Mouse (Mus musculus): Measurements from ENCODE around the gene Tspan10. TPM values are rescaled to one million over a fixed set of nuclear protein-coding genes. Genes with fewer than 3 reads are reported as not detected.
A peak's percentile ranks its signal among the peaks of the same experiment; 100 is the strongest.

The Tspan10 gene
- polyA plus RNA-seq, 1 experiment: not detected

DNA sequence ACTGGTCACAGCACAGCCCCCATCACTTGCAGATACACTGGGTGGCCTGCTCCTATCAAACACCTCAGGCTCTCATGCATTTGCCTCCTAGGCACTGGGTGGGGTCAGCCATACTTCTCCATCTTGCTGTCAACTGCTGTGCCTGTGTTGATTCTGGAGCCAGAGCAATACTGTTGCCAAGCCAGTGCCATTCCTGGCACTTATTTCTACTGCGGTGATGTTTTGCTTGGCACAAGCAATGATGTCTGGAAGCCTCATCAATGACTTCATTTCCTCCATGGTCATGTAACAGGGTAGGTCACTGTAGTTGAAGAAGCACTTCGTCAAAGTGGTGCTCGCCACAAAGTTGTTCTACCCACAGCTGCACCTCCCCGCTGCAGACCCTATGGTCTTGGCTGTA lies 23.1 kb downstream of the Tspan10 start:
- Histone ChIP-seq H3K27me3 (replicated peaks) (no peaks in the 10 kb centered on the region), H3K4me1 (peaks cover 39% of the 10 kb centered on the region), H3K9me3 (no peaks in the 10 kb centered on the region), H3K4me3 (replicated peaks) (peak overlapping the region; percentile 1), H3K36me3 (replicated peaks; ENCODE audit: low read length) (peaks cover 73% of the 10 kb centered on the region)
- TF ChIP-seq FLI1 (IDR thresholded peaks at IDR 0.05; ENCODE audit: low read length) (no peak), GATA1 (IDR thresholded peaks at IDR 0.05; ENCODE audit: borderline replicate concordance, low read length) (no peak)

- Histone ChIP-seq H3K36me3 (replicated peaks; ENCODE audit: low read length) (peaks cover 73% of the 10 kb centered on the region), H3K9me3 (no peaks in the 10 kb centered on the region), H3K4me1 (peaks cover 36% of the 10 kb centered on the region), H3K4me3 (replicated peaks) (peak within 1 kb of the TSS; percentile 99), H3K27me3 (replicated peaks) (no peaks in the 10 kb centered on the region)
- no peak for TF ChIP-seq GATA1 (IDR thresholded peaks at IDR 0.05; ENCODE audit: borderline replicate concordance, low read length)
- TF ChIP-seq FLI1 (IDR thresholded peaks at IDR 0.05; ENCODE audit: low read length): no peak
Measured at GRCm38 (mm10) chr11:120467051-120467735, 24.7 kb downstream of the Tspan10 start, which contains the start of gene Arl16. TSS of gene Arl16 (minus strand) at chr11:120467607.

DNA sequence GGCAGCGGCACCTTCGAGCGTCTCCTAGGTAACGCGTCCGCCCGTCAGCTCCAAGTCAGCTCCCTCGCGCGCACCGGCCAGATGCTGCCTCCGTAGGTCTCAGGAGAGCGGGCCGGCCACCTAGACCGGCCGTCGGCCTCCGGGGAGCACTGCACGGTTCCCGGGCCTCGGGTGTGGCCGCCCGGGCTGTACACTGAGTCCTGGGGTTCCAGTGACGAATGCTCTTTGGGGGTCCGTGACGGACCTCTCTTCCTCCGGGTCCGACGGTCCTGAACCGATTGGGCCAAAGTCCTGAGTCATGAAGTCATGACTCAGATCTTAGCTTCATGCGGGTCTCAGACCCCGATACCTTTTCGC lies 25.3 kb downstream of the Tspan10 start:
- Histone ChIP-seq H3K36me3 (replicated peaks; ENCODE audit: low read length) (peaks cover 73% of the 10 kb centered on the region), H3K4me1 (peaks cover 36% of the 10 kb centered on the region), H3K27me3 (replicated peaks) (no peaks in the 10 kb centered on the region), H3K9me3 (no peaks in the 10 kb centered on the region), H3K4me3 (replicated peaks) (peak overlapping the region; percentile 99)
- no peak for TF ChIP-seq GATA1 (IDR thresholded peaks at IDR 0.05; ENCODE audit: borderline replicate concordance, low read length)
- TF ChIP-seq FLI1 (IDR thresholded peaks at IDR 0.05; ENCODE audit: low read length): no peak

DNA sequence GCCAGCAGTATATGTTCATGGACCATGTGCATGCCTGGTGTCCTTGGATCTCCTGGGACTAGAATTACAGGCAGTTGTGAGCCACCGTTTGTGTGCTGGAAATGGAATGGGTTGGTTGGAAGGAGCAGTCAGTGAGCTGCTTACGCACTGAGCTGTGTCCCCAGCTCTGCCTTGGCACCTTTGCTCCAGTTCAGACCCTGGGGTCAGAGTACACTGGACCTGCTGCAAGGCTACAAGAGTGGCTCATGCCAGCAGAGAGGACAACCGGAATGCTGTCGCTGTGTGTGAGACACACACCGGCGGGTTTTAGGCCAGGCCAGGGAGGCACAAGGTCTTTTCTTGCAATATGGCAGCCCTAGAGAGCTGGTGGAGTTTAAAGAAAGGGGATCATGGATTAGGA lies 29.6 kb downstream of the Tspan10 start:
- Histone ChIP-seq H3K4me3 (replicated peaks) (no peak overlapping the region), H3K9me3 (no peaks in the 10 kb centered on the region), H3K27me3 (replicated peaks) (no peaks in the 10 kb centered on the region), H3K36me3 (replicated peaks; ENCODE audit: low read length) (peaks cover 84% of the 10 kb centered on the region), H3K4me1 (peaks cover 28% of the 10 kb centered on the region)
- no peak for TF ChIP-seq GATA1 (IDR thresholded peaks at IDR 0.05; ENCODE audit: borderline replicate concordance, low read length)
- no peak for TF ChIP-seq FLI1 (IDR thresholded peaks at IDR 0.05; ENCODE audit: low read length)

GRCm38 (mm10) chr11:120483448-120483934 lies 41.0 kb downstream of the Tspan10 start:
- Histone ChIP-seq H3K36me3 (replicated peaks; ENCODE audit: low read length) (peaks cover 82% of the 10 kb centered on the region), H3K9me3 (no peaks in the 10 kb centered on the region), H3K4me3 (replicated peaks) (peak overlapping the region; percentile 99), H3K27me3 (replicated peaks) (no peaks in the 10 kb centered on the region), H3K4me1 (peaks cover 45% of the 10 kb centered on the region)
- no peak for TF ChIP-seq FLI1 (IDR thresholded peaks at IDR 0.05; ENCODE audit: low read length)
- no peak for TF ChIP-seq GATA1 (IDR thresholded peaks at IDR 0.05; ENCODE audit: borderline replicate concordance, low read length)

DNA sequence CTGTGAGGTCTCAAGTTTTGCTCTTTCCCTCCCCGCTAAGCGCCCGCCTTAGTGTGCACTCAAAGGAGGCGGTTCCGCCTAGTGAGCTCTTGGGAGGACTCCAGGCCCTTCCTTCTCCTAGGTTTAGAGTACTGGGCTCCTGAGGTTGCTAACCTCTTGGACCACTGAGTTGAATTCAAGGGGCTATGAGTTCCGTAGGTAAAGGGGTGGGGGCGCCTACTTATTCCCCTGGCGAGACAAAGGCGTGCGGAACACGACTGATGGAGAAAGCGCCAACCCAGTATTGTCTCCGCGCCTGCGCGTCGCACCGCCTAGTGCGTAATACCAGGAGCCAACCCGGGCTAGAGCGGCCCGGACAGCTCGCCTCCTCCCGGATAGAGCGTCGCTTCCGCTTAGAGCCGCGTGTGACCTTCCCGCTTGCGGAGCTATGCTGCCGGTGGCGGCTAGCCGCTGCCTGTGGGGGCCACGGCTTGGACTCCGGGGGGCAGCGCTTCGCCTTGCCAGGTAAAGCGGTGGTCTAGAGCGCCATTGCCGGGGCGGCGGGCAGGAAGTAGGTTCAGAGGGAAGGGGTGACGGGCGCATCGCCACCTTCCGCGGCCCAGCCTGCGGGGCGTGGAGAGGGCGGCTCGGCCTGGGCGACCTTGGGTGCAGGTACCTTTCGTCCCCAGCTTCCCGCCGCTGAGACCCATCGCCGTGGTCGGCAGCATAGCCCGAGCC lies 42.0 kb downstream of the Tspan10 start, which contains the start of gene Mrpl12:
Gene Mrpl12 (plus strand): TSS at position 349 of the 717 bp plus-strand sequence.
- TF ChIP-seq GATA1 (IDR thresholded peaks at IDR 0.05; ENCODE audit: borderline replicate concordance, low read length) (no peak), FLI1 (IDR thresholded peaks at IDR 0.05; ENCODE audit: low read length) (no peak)
- peaks cover 53% of the 10 kb centered on the region for H3K4me1 ChIP-seq
- peaks cover 80% of the 10 kb centered on the region for H3K36me3 ChIP-seq (replicated peaks; ENCODE audit: low read length)

DNA sequence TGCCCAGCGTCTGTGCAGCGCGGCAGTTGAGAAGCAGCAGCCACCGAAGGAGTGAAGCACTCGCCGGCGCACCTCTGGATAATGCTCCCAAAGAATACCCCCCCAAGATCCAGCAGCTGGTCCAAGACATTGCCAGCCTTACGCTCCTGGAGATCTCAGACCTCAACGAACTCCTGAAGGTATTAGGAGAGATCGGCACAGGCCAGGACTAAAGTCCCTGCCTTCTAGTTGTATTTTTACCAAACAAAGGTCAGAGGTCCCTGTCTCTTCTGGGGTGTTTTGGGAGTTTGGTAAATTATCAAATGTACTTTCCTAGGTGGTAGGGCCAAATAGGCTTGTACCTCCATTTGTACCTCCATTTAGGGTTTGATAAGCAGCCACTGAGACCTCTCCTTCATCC lies 42.8 kb downstream of the Tspan10 start:
- H3K27me3 ChIP-seq (replicated peaks): no peaks in the 10 kb centered on the region
- H3K9me3 ChIP-seq: no peaks in the 10 kb centered on the region
- H3K4me3 ChIP-seq (replicated peaks): peak overlapping the region; percentile 99
- H3K4me1 ChIP-seq: peaks cover 61% of the 10 kb centered on the region
- peaks cover 77% of the 10 kb centered on the region for H3K36me3 ChIP-seq (replicated peaks; ENCODE audit: low read length)
- TF ChIP-seq GATA1 (IDR thresholded peaks at IDR 0.05; ENCODE audit: borderline replicate concordance, low read length) (no peak), FLI1 (IDR thresholded peaks at IDR 0.05; ENCODE audit: low read length) (no peak)

More for the DNA sequence above, 42.0 kb downstream of the Tspan10 start, which contains the start of gene Mrpl12:
- Histone ChIP-seq H3K9me3 (no peaks in the 10 kb centered on the region), H3K27me3 (replicated peaks) (no peaks in the 10 kb centered on the region), H3K4me3 (replicated peaks) (peak within 1 kb of the TSS; percentile 99)

DNA sequence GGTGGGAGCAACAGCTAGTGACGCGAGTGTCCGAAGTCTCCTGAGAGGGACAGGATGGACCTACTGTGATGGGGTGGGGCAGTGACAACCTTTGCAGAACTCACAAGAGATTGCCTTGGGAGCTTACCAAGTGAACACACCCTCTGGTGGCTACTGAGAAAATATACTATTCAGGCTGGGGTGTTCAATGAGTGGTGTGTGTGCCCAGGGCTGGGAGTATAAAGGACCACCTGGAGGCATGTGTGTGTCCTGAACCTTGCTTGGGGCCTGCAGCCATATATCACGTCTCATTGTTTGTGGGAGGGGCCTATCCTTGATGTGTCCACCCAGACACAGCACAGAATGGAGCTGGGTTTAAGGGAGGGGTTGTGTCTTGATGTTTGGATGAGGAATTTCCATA lies 46.1 kb downstream of the Tspan10 start:
- Histone ChIP-seq H3K4me3 (replicated peaks) (no peak overlapping the region), H3K36me3 (replicated peaks; ENCODE audit: low read length) (peaks cover 50% of the 10 kb centered on the region), H3K4me1 (peaks cover 78% of the 10 kb centered on the region), H3K27me3 (replicated peaks) (no peaks in the 10 kb centered on the region), H3K9me3 (no peaks in the 10 kb centered on the region)
- TF ChIP-seq GATA1 (IDR thresholded peaks at IDR 0.05; ENCODE audit: borderline replicate concordance, low read length) (no peak), FLI1 (IDR thresholded peaks at IDR 0.05; ENCODE audit: low read length) (no peak)

DNA sequence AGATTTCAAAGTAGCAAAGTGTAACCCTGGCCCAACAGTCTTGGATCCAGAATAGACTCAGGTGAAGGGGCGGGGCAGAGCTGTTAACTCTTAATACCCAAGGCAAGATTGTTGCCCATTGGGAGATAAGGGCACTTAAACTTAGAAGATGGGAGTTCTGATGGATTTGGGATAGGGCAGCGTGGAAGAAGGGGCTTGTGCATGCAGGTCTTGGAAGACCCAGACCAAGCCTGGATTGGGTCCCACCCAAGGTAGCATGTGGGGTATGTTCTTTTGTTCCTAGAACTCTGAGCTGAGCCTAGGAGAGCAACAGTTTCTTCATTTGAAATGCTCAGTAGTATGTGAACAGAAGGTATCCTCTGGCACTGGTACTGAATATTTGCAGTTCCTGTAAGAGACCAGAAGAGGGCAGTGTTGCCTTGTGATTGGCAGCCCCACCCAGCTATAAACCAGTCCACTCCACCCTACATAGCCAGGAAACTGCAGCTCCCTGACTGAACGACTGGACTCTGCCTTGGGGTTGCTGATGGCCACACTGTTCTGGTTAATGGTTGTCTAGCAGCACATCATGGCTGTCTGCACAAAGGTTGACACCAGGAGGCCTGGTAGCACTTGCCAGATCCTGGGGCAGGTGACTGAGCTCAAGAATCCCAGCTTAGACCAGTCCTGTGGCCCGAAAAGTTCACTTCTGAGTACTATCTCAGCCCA lies 46.8 kb downstream of the Tspan10 start:
- Histone ChIP-seq H3K4me1 (peaks cover 78% of the 10 kb centered on the region), H3K27me3 (replicated peaks) (no peaks in the 10 kb centered on the region), H3K36me3 (replicated peaks; ENCODE audit: low read length) (peaks cover 51% of the 10 kb centered on the region), H3K4me3 (replicated peaks) (peak overlapping the region; percentile 80), H3K9me3 (no peaks in the 10 kb centered on the region)
- TF ChIP-seq GATA1 (IDR thresholded peaks at IDR 0.05; ENCODE audit: borderline replicate concordance, low read length) (no peak), FLI1 (IDR thresholded peaks at IDR 0.05; ENCODE audit: low read length) (no peak)

All from megakaryocyte, embryonic 14.5 days (primary cell).